Mouse (Mus musculus) kidney, embryonic 16.5 days (tissue): ENCODE data around the gene Cacna1b. TPM values are rescaled to one million over a fixed set of nuclear protein-coding genes. Genes with fewer than 3 reads are reported as not detected.

Experiments used
- ATAC-seq: fragments of 200-750 bp; cut with Nextera tagmentation; 2 replicates; pipeline ENCODE4 v1.8.0; 2017; ENCODE audit warnings: moderate TSS enrichment; ENCODE audit not compliant: low FRiP score, low TSS enrichment
- H3K27ac ChIP-seq: fragments of 300-500 bp; sonication (generic); 2 replicates; pipeline ENCODE4 v1.5.1; 2014; ENCODE audit warnings: low read length
- H3K27me3 ChIP-seq: fragments of 300-500 bp; sonication (generic); 2 replicates; pipeline ENCODE4 v1.6.1; 2014; ENCODE audit warnings: low read length, control low read depth, mixed read lengths; ENCODE audit not compliant: insufficient read depth
- H3K36me3 ChIP-seq: fragments of 300-500 bp; sonication (generic); 2 replicates; pipeline ENCODE4 v1.6.1; 2014; ENCODE audit warnings: low read length, control low read depth, mixed read lengths; ENCODE audit not compliant: insufficient read depth
- H3K4me1 ChIP-seq: fragments of 300-500 bp; sonication (generic); 2 replicates; pipeline ENCODE4 v1.6.1; 2014; ENCODE audit warnings: low read length, control low read depth, mixed read lengths; ENCODE audit not compliant: insufficient read depth
- H3K4me2 ChIP-seq: fragments of 300-500 bp; sonication (generic); replicated peaks from 2 replicates; pipeline ENCODE4 v1.6.1; 2014; ENCODE audit warnings: low read depth, low read length
- H3K4me3 ChIP-seq: fragments of 300-500 bp; sonication (generic); 2 replicates; pipeline ENCODE4 v1.5.1; 2014; ENCODE audit warnings: mild to moderate bottlenecking, low read length
- H3K9ac ChIP-seq: fragments of 300-500 bp; sonication (generic); replicated peaks from 2 replicates; pipeline ENCODE4 v1.6.1; 2014; ENCODE audit warnings: low read length
- H3K9me3 ChIP-seq: fragments of 300-500 bp; sonication (generic); 2 replicates; pipeline ENCODE4 v1.6.1; 2016; ENCODE audit warnings: low read length, control low read depth
- WGBS: fragments of 180-500 bp; shearing (Covaris S2); extraction: QIAGEN DNeasy Blood & Tissue Kit; methylation state at CpG from one replicate; pipeline ENCODE4 v1.1.7; 2014; 5-methylcytosine and 5-hydroxymethylcytosine counted together
- polyA plus RNA-seq: library from polyadenylated mRNA; unstranded; fragments of >200 nt; fragmentation: Nextera tagmentation; extraction: Ambion mirVana; gene quantifications from 2 replicates; pipeline ENCODE4 v1.2.1, GENCODE M21; 2015

Cacna1b gene
- polyA plus RNA-seq, 1 experiment from 2014 or later: 0.35 TPM

GRCm38 (mm10) chr2:24733157-24733556, 29.8 kb downstream of the Cacna1b start:
- no peak for ATAC-seq
- Histone ChIP-seq H3K9ac (no peak overlapping the region), H3K36me3 (no peaks in the 10 kb centered on the region), H3K4me1 (no peaks in the 10 kb centered on the region), H3K27ac (no peak overlapping the region), H3K9me3 (no peaks in the 10 kb centered on the region), H3K27me3 (no peaks in the 10 kb centered on the region), H3K4me2 (no peak overlapping the region), H3K4me3 (no peak overlapping the region)
- 55% methylated on average over 4 of the region's 4 CpGs for WGBS

DNA sequence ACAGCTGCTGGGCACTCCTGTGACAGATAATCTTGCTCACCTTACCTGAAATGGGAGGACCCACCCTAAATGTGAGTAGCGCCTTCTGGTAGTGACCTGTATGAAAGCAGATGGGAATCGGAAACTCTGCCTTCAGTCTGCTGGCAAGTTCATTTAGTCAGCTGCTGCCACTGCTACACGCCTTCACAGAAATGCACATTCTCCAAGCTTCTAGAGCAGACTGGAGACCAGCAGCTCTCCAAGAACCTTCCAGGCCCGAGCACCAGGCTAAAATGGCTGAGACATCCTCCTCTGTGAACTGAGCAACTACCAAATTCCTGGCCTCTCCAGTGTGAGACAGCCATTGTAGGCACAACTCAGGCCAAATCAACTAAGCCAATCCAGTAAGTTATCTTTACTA, 37.1 kb downstream of the Cacna1b start:
- no peak overlapping the region for H3K4me2 ChIP-seq
- no peaks in the 10 kb centered on the region for H3K4me1 ChIP-seq
- no peak overlapping the region for H3K9ac ChIP-seq
- no peaks in the 10 kb centered on the region for H3K27me3 ChIP-seq
- WGBS: 86% methylated on average over 4 of the region's 4 CpGs
- no peak overlapping the region for H3K4me3 ChIP-seq
- H3K27ac ChIP-seq: no peak overlapping the region
- no peak for ATAC-seq
- no peaks in the 10 kb centered on the region for H3K36me3 ChIP-seq
- no peaks in the 10 kb centered on the region for H3K9me3 ChIP-seq

- ATAC-seq: no peak
- Histone ChIP-seq H3K36me3 (no peaks in the 10 kb centered on the region), H3K4me1 (no peaks in the 10 kb centered on the region), H3K9ac (no peak overlapping the region), H3K27me3 (no peaks in the 10 kb centered on the region), H3K4me2 (no peak overlapping the region), H3K27ac (no peak overlapping the region), H3K4me3 (no peak overlapping the region), H3K9me3 (no peaks in the 10 kb centered on the region)
- 89% methylated on average over 14 of the region's 14 CpGs for WGBS
Measured at GRCm38 (mm10) chr2:24719645-24720379, 43.1 kb downstream of the Cacna1b start.

GRCm38 (mm10) chr2:24718906-24719305, 44.0 kb downstream of the Cacna1b start:
- H3K27ac ChIP-seq: no peak overlapping the region
- no peaks in the 10 kb centered on the region for H3K4me1 ChIP-seq
- no peaks in the 10 kb centered on the region for H3K9me3 ChIP-seq
- no peak for ATAC-seq
- H3K4me3 ChIP-seq: no peak overlapping the region
- no peak overlapping the region for H3K4me2 ChIP-seq
- no peaks in the 10 kb centered on the region for H3K36me3 ChIP-seq
- 81% methylated on average over 4 of the region's 4 CpGs for WGBS
- H3K27me3 ChIP-seq: no peaks in the 10 kb centered on the region
- H3K9ac ChIP-seq: no peak overlapping the region

GRCm38 (mm10) chr2:24717963-24718362, 45.0 kb downstream of the Cacna1b start:
- Histone ChIP-seq H3K36me3 (no peaks in the 10 kb centered on the region), H3K27me3 (no peaks in the 10 kb centered on the region), H3K4me1 (no peaks in the 10 kb centered on the region), H3K9ac (no peak overlapping the region), H3K4me3 (no peak overlapping the region), H3K9me3 (no peaks in the 10 kb centered on the region), H3K27ac (no peak overlapping the region), H3K4me2 (no peak overlapping the region)
- 83% methylated on average over 7 of the region's 7 CpGs for WGBS
- ATAC-seq: no peak

GRCm38 (mm10) chr2:24717461-24717860, 45.5 kb downstream of the Cacna1b start:
- no peak for ATAC-seq
- Histone ChIP-seq H3K27me3 (no peaks in the 10 kb centered on the region), H3K4me1 (no peaks in the 10 kb centered on the region), H3K27ac (no peak overlapping the region), H3K4me2 (no peak overlapping the region), H3K9ac (no peak overlapping the region), H3K36me3 (no peaks in the 10 kb centered on the region), H3K9me3 (no peaks in the 10 kb centered on the region), H3K4me3 (no peak overlapping the region)
- WGBS: 84% methylated on average over 4 of the region's 4 CpGs

DNA sequence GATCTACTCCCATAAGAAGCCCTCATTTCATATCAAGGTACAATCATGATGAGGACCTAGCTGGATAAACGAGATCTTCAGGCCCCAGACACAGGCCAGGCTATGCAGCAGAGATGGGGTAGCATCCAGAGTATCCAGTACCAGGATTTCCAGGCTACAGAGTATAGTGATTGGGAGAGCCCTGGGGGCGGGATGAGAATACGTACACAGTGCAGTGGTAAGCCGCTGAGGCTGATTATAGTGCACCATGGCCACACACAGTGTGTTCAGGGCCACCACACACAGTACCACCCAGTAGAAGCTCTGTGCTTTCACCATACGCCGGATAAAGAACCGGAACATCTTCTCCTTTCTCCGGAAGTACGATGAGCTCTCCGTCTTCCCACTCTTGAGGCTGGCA, 57.0 kb downstream of the Cacna1b start:
- Histone ChIP-seq H3K9me3 (no peaks in the 10 kb centered on the region), H3K27me3 (no peaks in the 10 kb centered on the region), H3K4me1 (no peaks in the 10 kb centered on the region), H3K4me2 (no peak overlapping the region), H3K9ac (no peak overlapping the region), H3K4me3 (no peak overlapping the region), H3K36me3 (no peaks in the 10 kb centered on the region), H3K27ac (no peak overlapping the region)
- WGBS: 77% methylated on average over 10 of the region's 10 CpGs
- ATAC-seq: no peak

DNA sequence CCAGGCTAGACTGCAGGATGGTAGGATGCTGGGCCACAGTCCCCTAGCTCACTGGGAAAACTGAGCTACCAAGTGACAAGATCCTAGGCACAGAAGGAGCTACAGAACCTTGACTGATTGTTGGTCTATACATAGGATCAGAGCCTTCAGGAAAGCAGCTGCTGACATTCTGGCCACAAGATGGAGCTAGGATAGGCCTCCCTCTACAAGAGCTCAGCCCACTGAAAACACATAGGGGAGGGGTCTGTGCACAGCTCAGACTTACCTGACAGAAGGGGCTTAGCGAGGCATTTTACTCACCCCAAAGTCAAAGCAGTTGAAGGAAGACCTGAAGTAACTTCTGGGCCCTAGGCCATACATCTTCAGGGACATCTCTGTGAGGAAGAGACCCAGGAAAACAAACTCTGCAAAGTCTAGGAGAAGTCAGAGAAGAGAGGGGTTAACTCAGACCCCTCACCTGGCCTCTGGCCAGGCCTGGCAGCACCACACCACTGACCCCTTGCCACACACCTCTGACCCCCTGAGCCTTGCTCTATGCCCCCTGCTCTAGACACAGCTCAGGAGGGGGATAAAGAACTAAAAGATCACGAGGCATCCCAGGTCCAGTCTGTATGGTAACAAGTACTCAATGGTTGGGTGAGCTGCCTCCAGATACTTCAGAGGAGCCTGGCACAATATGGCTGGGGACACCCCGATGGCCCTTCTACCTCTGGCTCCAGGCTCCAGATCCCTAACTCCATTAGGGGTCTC, 60.6 kb downstream of the Cacna1b start:
- Histone ChIP-seq H3K4me2 (no peak overlapping the region), H3K27ac (no peak overlapping the region), H3K9ac (no peak overlapping the region), H3K4me1 (no peaks in the 10 kb centered on the region), H3K27me3 (no peaks in the 10 kb centered on the region), H3K36me3 (no peaks in the 10 kb centered on the region), H3K4me3 (no peak overlapping the region), H3K9me3 (no peaks in the 10 kb centered on the region)
- no peak for ATAC-seq
- 77% methylated on average over 3 of the region's 3 CpGs for WGBS

DNA sequence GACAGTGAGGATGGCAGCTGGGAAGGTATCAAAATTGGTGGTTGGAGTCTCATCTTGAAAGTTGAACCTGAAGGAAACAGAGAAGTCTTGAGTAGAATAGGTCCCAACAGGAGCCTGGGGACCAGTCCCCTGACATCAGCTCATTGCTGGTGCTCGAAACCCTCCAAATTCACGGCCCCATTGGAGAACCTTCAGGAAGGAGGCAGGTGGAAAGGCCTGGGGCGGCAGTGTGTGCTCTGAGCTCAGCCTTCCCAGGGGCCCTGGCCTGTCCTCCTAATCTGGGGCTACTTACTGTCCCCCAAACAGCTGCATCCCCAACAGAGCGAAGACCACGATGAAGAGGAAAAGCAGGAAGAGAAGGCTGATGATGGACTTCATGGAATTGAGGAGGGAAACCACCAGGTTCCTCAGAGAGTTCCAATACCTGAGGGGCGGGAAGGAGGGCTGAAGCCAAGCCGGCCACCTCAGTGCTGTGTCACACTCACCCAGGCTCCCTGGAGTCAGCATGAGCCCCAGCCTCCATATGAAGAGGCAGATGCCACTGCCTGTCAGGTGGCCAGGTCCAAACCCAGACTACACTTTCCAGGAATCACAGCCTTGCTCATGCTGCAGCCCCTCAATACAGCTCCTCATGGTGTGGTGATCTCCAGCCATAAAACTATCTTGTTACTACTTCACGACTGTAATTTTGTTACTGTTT, 65.5 kb downstream of the Cacna1b start:
- Histone ChIP-seq H3K4me3 (no peak overlapping the region), H3K4me2 (no peak overlapping the region), H3K9ac (no peak overlapping the region), H3K27me3 (no peaks in the 10 kb centered on the region), H3K36me3 (no peaks in the 10 kb centered on the region), H3K9me3 (no peaks in the 10 kb centered on the region), H3K4me1 (no peaks in the 10 kb centered on the region), H3K27ac (no peak overlapping the region)
- WGBS: 88% methylated on average over 8 of the region's 8 CpGs
- ATAC-seq: no peak

DNA sequence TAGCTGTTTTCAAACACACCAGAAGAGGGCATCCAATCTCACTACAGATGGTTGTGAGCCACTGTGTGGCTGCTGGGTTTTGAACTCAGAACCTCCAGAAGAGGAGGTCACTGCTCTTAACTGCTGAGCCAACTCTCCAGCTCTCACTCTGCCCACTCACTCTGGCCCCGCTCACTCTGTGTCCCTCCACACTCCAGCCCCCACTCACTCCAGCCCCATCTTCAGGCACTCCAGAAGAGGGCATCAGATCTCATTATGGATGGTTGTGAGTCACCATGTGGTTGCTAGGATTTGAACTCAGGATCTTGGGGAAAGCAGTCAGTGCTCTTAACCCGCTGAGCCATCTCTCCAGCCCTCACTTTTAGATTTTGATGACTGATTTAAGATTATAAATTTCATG, 70.6 kb downstream of the Cacna1b start:
- Histone ChIP-seq H3K27me3 (no peaks in the 10 kb centered on the region), H3K4me2 (no peak overlapping the region), H3K9me3 (no peaks in the 10 kb centered on the region), H3K9ac (no peak overlapping the region), H3K4me3 (no peak overlapping the region), H3K27ac (no peak overlapping the region), H3K36me3 (no peaks in the 10 kb centered on the region), H3K4me1 (no peaks in the 10 kb centered on the region)
- 100% methylated on average over 2 of the region's 2 CpGs for whole genome bisulfite sequencing
- ATAC-seq: no peak
